10 mouse cellular contexts compared by ENCODE assay signal in the genomic region with DNA sequence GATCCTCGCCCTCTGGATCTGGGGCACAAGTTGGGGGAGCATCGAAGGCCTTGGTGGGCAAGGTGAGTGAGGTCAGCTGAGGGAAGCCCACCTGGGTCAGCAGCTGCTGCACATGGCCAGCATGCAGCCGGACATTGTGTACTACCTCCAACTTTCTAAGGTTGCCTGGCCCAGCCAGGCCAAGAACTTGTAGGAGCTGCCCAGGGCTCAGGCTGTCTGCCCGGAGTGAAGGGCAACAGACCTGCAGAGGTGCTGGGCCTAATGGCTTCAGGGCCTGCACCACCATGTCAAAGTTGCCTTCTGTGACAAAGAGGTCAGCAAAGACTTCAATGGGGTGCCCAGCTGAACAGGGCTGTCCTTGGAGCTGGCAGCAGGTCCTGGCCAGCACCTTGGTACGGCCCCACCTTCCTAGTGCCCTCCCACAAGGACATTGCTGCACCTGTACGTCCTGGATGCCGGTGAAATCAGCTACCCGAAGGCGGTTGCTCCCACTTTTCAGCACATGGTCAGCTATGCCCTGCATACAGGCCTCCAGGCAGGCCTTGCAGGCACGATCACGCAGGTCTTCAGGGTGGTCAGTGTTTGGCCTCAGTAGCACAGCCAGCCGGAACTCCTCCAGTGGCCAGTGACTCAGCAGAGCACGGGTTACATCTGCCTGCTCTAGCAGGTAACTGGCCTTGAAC. TPM values are rescaled to one million over a fixed set of nuclear protein-coding genes. Genes with fewer than 3 reads are reported as not detected.
DNase-seq lines count a peak whose midpoint lies in the region; ATAC-seq lines count a peak whose summit lies in the region.
"Had no signal": no experiment of that assay in that cellular context is flagged by ENCODE, and none has a peak within 500 bp of the region (broad histone marks: within the 10 kb centered on the region; RNA-seq: fewer than 3 reads in every experiment).

No protein-coding gene starts in this region.

- H3K36me3 ChIP-seq in midbrain, embryonic 15.5 days (replicated peaks), result peaks cover 11% of the 10 kb centered on the region; the same call in 1 of the 2 replicates
- H3K36me3 ChIP-seq in midbrain, embryonic 10.5 days, result peaks cover 46% of the 10 kb centered on the region
- H3K36me3 ChIP-seq in stomach, embryonic 14.5 days (ENCODE audit: control insufficient read depth, insufficient read depth, low read length), result peaks cover 20% of the 10 kb centered on the region

- H3K27me3 ChIP-seq in midbrain, embryonic 15.5 days (replicated peaks), result no peaks in the 10 kb centered on the region
- H3K27me3 ChIP-seq in midbrain, embryonic 10.5 days (ENCODE audit: low read depth, poor library complexity, severe bottlenecking), result no peaks in the 10 kb centered on the region
- no peaks in the 10 kb centered on the region for H3K27me3 ChIP-seq in stomach, embryonic 14.5 days (ENCODE audit: control insufficient read depth, insufficient read depth, low read length)
- H3K27me3 ChIP-seq: neural tube, embryonic 13.5 days had no signal

- H3K4me3 ChIP-seq in midbrain, embryonic 15.5 days, result no peak overlapping the region
- no peak overlapping the region for H3K4me3 ChIP-seq in midbrain, embryonic 10.5 days
- H3K4me3 ChIP-seq in stomach, embryonic 14.5 days (ENCODE audit: low read depth, low read length), result no peak overlapping the region
- H3K4me3 ChIP-seq: neural tube, embryonic 13.5 days had no signal

- H3K9me3 ChIP-seq in midbrain, embryonic 15.5 days, result no peaks in the 10 kb centered on the region
- H3K9me3 ChIP-seq in midbrain, embryonic 10.5 days (replicated peaks), result no peaks in the 10 kb centered on the region
- H3K9me3 ChIP-seq in stomach, embryonic 14.5 days (ENCODE audit: control insufficient read depth, low read depth, low read length), result no peaks in the 10 kb centered on the region
- H3K9me3 ChIP-seq: neural tube, embryonic 13.5 days had no signal

- H3K4me1 ChIP-seq in midbrain, embryonic 15.5 days, result no peaks in the 10 kb centered on the region
- H3K4me1 ChIP-seq in midbrain, embryonic 10.5 days, result no peaks in the 10 kb centered on the region
- H3K4me1 ChIP-seq in stomach, embryonic 14.5 days (ENCODE audit: control insufficient read depth, insufficient read depth, low read length), result no peaks in the 10 kb centered on the region
- H3K4me1 ChIP-seq: neural tube, embryonic 13.5 days had no signal

- H3K4me2 ChIP-seq in midbrain, embryonic 15.5 days, result no peak overlapping the region
- H3K4me2 ChIP-seq in stomach, embryonic 14.5 days (replicated peaks; ENCODE audit: low read depth, low read length), result no peak overlapping the region
- H3K4me2 ChIP-seq: neural tube, embryonic 13.5 days had no signal

- no peak overlapping the region for H3K27ac ChIP-seq in midbrain, embryonic 15.5 days
- H3K27ac ChIP-seq in midbrain, embryonic 10.5 days (replicated peaks), result no peak overlapping the region
- no peak overlapping the region for H3K27ac ChIP-seq in stomach, embryonic 14.5 days (ENCODE audit: low read length)
- H3K27ac ChIP-seq: neural tube, embryonic 13.5 days had no signal

- H3K9ac ChIP-seq in midbrain, embryonic 15.5 days, result no peak overlapping the region
- H3K9ac ChIP-seq in stomach, embryonic 14.5 days (replicated peaks; ENCODE audit: low read depth, low read length), result no peak overlapping the region
- H3K9ac ChIP-seq: neural tube, embryonic 13.5 days had no signal

- DNase-seq in cerebellum, adult 11-12 months, result no peak
- DNase-seq in midbrain, embryonic 10.5 days (ENCODE audit: low spot score), result no peak
- peak; percentile 25 to 39 for DNase-seq in kidney, adult 8-10 months
- no peak for DNase-seq in lung, postnatal 4 days

- ATAC-seq in cerebellum, adult (ENCODE audit: insufficient number of reproducible peaks, low FRiP score, low TSS enrichment), result 0 out of 2 replicates have a peak, but pooled peaks have one; percentile 21
- ATAC-seq in midbrain, embryonic 15.5 days (replicated peaks), result peak; percentile 43
- peak; percentile 33; the same call in 1 of the 2 replicates for ATAC-seq in stomach, embryonic 14.5 days (ENCODE audit: insufficient number of reproducible peaks, insufficient read depth, low FRiP score, low read depth)
- ATAC-seq in inflammation-experienced regulatory T-cells, adult 6 months, result no peak
- ATAC-seq: CD4-positive, CD25-positive, alpha-beta regulatory T cell, adult 4 months had no signal

- WGBS in midbrain, embryonic 15.5 days, result 91% methylated on average over 13 of the region's 13 CpGs
- WGBS in midbrain, embryonic 10.5 days, result 90% methylated on average over 13 of the region's 13 CpGs
- WGBS in stomach, embryonic 14.5 days, result 88% methylated on average over 13 of the region's 13 CpGs

RNA-seq across cellular contexts. Expression of a gene that starts 0.5 kb away (rescaled TPM):
- polyA plus RNA-seq in midbrain, embryonic 15.5 days (2015; fragmentation: Nextera tagmentation; extraction: Ambion mirVana), result not detected in 2 replicates
- polyA plus RNA-seq in midbrain, embryonic 10.5 days (2016; fragmentation: Nextera tagmentation; extraction: Ambion mirVana), result not detected in 2 replicates
- not detected in 2 replicates for polyA plus RNA-seq in stomach, embryonic 14.5 days (2014; fragmentation: Nextera tagmentation; extraction: Ambion mirVana)
- polyA plus RNA-seq in inflammation-experienced regulatory T-cells, adult 6 months (2017; shearing (Covaris generic)), result not detected
- polyA plus RNA-seq: CD4-positive, CD25-positive, alpha-beta regulatory T cell, adult 4 months; neural tube, embryonic 13.5 days had no signal

RNA-seq across cellular contexts. Expression of a gene that starts 13.2 kb away (rescaled TPM):
- 38.8 and 44.5 TPM in 2 replicates for polyA plus RNA-seq in midbrain, embryonic 15.5 days (2015; fragmentation: Nextera tagmentation; extraction: Ambion mirVana)
- polyA plus RNA-seq in midbrain, embryonic 10.5 days (2016; fragmentation: Nextera tagmentation; extraction: Ambion mirVana), result 56.1 and 59.6 TPM in 2 replicates
- polyA plus RNA-seq in stomach, embryonic 14.5 days (2014; fragmentation: Nextera tagmentation; extraction: Ambion mirVana), result 59.6 and 62.6 TPM in 2 replicates
- polyA plus RNA-seq in inflammation-experienced regulatory T-cells, adult 6 months (2017; shearing (Covaris generic)), result 10 to 100 TPM; 39.0 to 40.3 (median 39.1) TPM

RNA-seq across cellular contexts. Expression of a gene that starts 13.2 kb away (rescaled TPM):
- 238 and 246 TPM in 2 replicates for polyA plus RNA-seq in midbrain, embryonic 15.5 days (2015; fragmentation: Nextera tagmentation; extraction: Ambion mirVana)
- 283 and 284 TPM in 2 replicates for polyA plus RNA-seq in midbrain, embryonic 10.5 days (2016; fragmentation: Nextera tagmentation; extraction: Ambion mirVana)
- polyA plus RNA-seq in stomach, embryonic 14.5 days (2014; fragmentation: Nextera tagmentation; extraction: Ambion mirVana), result 205 and 230 TPM in 2 replicates
- polyA plus RNA-seq in inflammation-experienced regulatory T-cells, adult 6 months (2017; shearing (Covaris generic)), result 100 to 1,000 TPM; 264 to 339 (median 292) TPM

RNA-seq across cellular contexts. Expression of a gene that starts 27.3 kb away (rescaled TPM):
- polyA plus RNA-seq in midbrain, embryonic 15.5 days (2015; fragmentation: Nextera tagmentation; extraction: Ambion mirVana), result 9.0 and 9.6 TPM in 2 replicates
- 3.9 and 5.1 TPM in 2 replicates for polyA plus RNA-seq in midbrain, embryonic 10.5 days (2016; fragmentation: Nextera tagmentation; extraction: Ambion mirVana)
- polyA plus RNA-seq in stomach, embryonic 14.5 days (2014; fragmentation: Nextera tagmentation; extraction: Ambion mirVana), result 6.9 and 7.6 TPM in 2 replicates
- polyA plus RNA-seq in inflammation-experienced regulatory T-cells, adult 6 months (2017; shearing (Covaris generic)), result 1 to 10 TPM; 1.7 to 2.7 (median 1.7) TPM

RNA-seq across cellular contexts. Expression of a gene that starts 36.2 kb away (rescaled TPM):
- polyA plus RNA-seq in midbrain, embryonic 15.5 days (2015; fragmentation: Nextera tagmentation; extraction: Ambion mirVana), result 75.3 and 105 TPM in 2 replicates
- polyA plus RNA-seq in midbrain, embryonic 10.5 days (2016; fragmentation: Nextera tagmentation; extraction: Ambion mirVana), result 89.2 and 96.1 TPM in 2 replicates
- polyA plus RNA-seq in stomach, embryonic 14.5 days (2014; fragmentation: Nextera tagmentation; extraction: Ambion mirVana), result 70.2 and 77.1 TPM in 2 replicates
- polyA plus RNA-seq in inflammation-experienced regulatory T-cells, adult 6 months (2017; shearing (Covaris generic)), result 10 to 100 TPM; 42.2 to 99.5 (median 52.3) TPM

Comparison
In these comparisons a context has a peak if more than half of its experiments do, and no peak if none do; other contexts are left out.
1. DNase-seq: peak in kidney, adult 8-10 months (2 of 2); none in cerebellum, adult 11-12 months (single experiment), midbrain, embryonic 10.5 days (single experiment) and lung, postnatal 4 days (0 of 2).